Mouse (Mus musculus) heart, embryonic 15.5 days (tissue): ENCODE results near the gene Cog5. TPM values are rescaled to one million over a fixed set of nuclear protein-coding genes. Genes with fewer than 3 reads are reported as not detected.

Experiments used
- ATAC-seq: fragments of 200-750 bp; cut with Nextera tagmentation; replicated peaks from 2 replicates; pipeline ENCODE4 v1.8.0; 2017; ENCODE audit warnings: low read depth, moderate TSS enrichment; ENCODE audit not compliant: insufficient number of reproducible peaks, insufficient read depth, low FRiP score
- H3K27ac ChIP-seq: fragments of 300-500 bp; sonication (generic); 2 replicates; pipeline ENCODE4 v1.5.1; 2015; ENCODE audit warnings: mild to moderate bottlenecking, inconsistent platforms
- H3K27me3 ChIP-seq: fragments of 300-500 bp; sonication (generic); 2 replicates; pipeline ENCODE4 v1.6.1; 2015; ENCODE audit warnings: inconsistent platforms
- H3K36me3 ChIP-seq: fragments of 300-500 bp; sonication (generic); 2 replicates; pipeline ENCODE4 v1.6.1; 2015; ENCODE audit warnings: mild to moderate bottlenecking, inconsistent platforms
- H3K4me1 ChIP-seq: fragments of 300-500 bp; sonication (generic); replicated peaks from 2 replicates; pipeline ENCODE4 v1.6.1; 2015; ENCODE audit warnings: inconsistent platforms
- H3K4me2 ChIP-seq: fragments of 300-500 bp; sonication (generic); 2 replicates; pipeline ENCODE4 v1.6.1; 2015; ENCODE audit warnings: inconsistent platforms, mild to moderate bottlenecking, moderate library complexity
- H3K4me3 ChIP-seq: fragments of 300-500 bp; sonication (generic); 2 replicates; pipeline ENCODE4 v1.5.1; 2015; ENCODE audit warnings: mild to moderate bottlenecking, inconsistent platforms
- H3K9ac ChIP-seq: fragments of 300-500 bp; sonication (generic); 2 replicates; pipeline ENCODE4 v1.6.1; 2015; ENCODE audit warnings: mild to moderate bottlenecking, inconsistent platforms
- H3K9me3 ChIP-seq: fragments of 300-500 bp; sonication (generic); replicated peaks from 2 replicates; pipeline ENCODE4 v1.6.1; 2016; ENCODE audit warnings: inconsistent platforms
- WGBS: fragments of 180-500 bp; shearing (Covaris S2); methylation state at CpG from one replicate; pipeline ENCODE4 v1.1.7; 2015; ENCODE audit warnings: mixed read lengths; 5-methylcytosine and 5-hydroxymethylcytosine counted together
- polyA plus RNA-seq: library from polyadenylated mRNA; unstranded; fragments of >200 nt; fragmentation: Nextera tagmentation; extraction: Ambion mirVana; gene quantifications from 2 replicates; pipeline ENCODE4 v1.2.1, GENCODE M21; 2015

Gene Cog5
- polyA plus RNA-seq, 1 experiment from 2014 or later = 24.1 TPM

DNA sequence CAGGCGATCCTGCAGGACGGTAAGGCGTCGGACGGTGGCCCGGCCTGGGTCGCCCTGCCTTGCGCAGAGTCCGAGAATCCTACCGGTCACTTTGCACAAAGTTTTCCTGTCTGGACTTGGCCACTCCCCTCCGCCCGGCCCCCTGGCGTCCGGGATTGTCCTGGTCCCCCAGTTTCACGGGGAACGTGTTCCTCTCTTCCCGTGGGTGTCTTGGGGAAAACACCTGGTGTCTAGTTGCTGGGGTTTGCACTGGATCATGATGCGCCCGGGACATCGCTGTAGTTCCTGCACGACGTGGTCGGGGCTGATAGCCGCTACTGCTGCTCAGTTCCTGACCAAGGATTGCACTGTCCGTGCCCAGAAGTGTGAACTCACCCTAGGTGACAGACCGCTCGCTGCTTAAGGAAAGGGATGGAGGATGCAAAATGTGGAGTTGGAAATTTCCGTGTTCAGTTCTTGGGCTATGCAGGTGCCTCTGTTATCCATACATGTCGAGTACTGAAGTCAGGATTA lies 352 bp downstream of the Cog5 start:
- H3K36me3 ChIP-seq = peaks cover 4% of the 10 kb centered on the region; the same call in 1 of the 2 replicates
- peak overlapping the region; percentile 69 for H3K9ac ChIP-seq
- H3K4me3 ChIP-seq = peak overlapping the region; percentile 78
- peak overlapping the region; percentile 60 for H3K4me2 ChIP-seq
- peak; percentile 85 for ATAC-seq
- H3K9me3 ChIP-seq = no peaks in the 10 kb centered on the region
- peaks cover 11% of the 10 kb centered on the region for H3K4me1 ChIP-seq
- under 1% methylated on average over 29 of the region's 29 CpGs for WGBS
- no peaks in the 10 kb centered on the region for H3K27me3 ChIP-seq
- H3K27ac ChIP-seq = peak overlapping the region; percentile 86

DNA sequence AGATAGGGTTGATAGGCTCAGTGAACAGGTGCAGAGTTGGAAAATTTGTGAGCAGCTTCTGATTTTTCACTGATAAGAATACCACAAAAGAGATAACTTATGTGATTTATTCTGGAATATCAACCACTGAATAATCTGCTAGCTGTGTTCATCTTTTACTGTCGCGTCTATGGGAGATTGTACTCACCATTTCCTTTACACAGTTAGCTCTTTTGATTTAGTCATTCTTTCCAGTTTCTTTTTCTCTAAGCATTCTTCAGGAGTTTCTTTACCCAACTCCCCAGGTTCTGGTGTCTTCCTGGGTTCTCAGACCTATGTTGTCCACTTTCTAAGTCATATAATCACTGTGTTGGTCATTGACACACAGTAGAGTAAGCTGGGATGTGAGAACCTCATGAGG lies 2.2 kb downstream of the Cog5 start:
- Histone ChIP-seq H3K27me3 (no peaks in the 10 kb centered on the region), H3K4me1 (peaks cover 11% of the 10 kb centered on the region), H3K4me2 (no peak overlapping the region), H3K27ac (no peak overlapping the region), H3K36me3 (peaks cover 2% of the 10 kb centered on the region; the same call in 1 of the 2 replicates), H3K4me3 (no peak overlapping the region), H3K9me3 (no peaks in the 10 kb centered on the region), H3K9ac (no peak overlapping the region)
- no peak for ATAC-seq
- 93% methylated on average over 2 of the region's 2 CpGs for WGBS

DNA sequence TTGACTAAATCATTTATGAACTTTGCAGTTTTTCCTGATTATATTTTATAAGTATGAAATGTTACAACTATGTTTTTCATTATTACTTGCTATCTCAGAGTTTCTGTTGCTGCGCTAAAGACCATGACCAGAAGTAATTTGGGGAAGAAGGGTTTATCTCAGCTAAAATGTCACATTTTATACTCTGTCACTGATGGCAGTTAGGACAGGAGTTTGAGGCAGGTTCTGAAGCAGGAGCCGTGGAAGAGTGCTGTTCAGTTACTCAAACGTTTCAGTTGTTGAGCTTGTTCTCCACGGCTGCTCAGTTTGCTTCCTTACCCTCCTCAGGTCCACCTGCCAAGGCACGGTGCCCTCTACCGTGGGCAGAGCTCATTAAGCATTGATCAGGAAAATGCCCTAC lies 11.3 kb downstream of the Cog5 start:
- H3K36me3 ChIP-seq = peaks cover 35% of the 10 kb centered on the region

DNA sequence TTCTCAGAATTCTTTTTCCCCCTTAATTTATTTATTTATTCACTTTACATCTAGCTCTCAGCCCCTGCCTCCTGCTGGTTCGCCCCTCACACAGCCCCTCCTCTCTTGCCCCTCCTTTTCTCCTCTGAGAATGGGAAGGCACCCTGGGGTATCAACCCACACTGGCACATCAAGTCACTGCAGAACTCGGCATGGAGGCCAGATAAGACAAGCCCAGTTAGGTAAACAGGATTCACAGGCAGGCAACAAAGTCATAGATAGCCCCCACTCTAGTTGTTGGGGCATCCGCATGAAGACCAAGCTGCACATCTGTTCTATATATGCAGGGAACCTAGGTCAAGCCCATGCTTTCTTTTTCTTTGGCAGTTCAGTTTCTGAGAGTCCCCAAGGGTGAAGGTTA lies 12.5 kb downstream of the Cog5 start:
- Histone ChIP-seq H3K27ac (no peak overlapping the region), H3K9ac (no peak overlapping the region), H3K4me3 (no peak overlapping the region), H3K4me1 (no peaks in the 10 kb centered on the region), H3K9me3 (no peaks in the 10 kb centered on the region), H3K4me2 (no peak overlapping the region), H3K27me3 (no peaks in the 10 kb centered on the region), H3K36me3 (peaks cover 32% of the 10 kb centered on the region)
- ATAC-seq = no peak
- 63% methylated on average over 3 of the region's 3 CpGs for WGBS

More for the DNA sequence above, 11.3 kb downstream of the Cog5 start:
- H3K9me3 ChIP-seq = no peaks in the 10 kb centered on the region
- H3K4me1 ChIP-seq = no peaks in the 10 kb centered on the region
- no peak overlapping the region for H3K27ac ChIP-seq
- ATAC-seq = no peak
- H3K4me2 ChIP-seq = no peak overlapping the region
- 73% methylated on average over 6 of the region's 6 CpGs for WGBS
- H3K9ac ChIP-seq = no peak overlapping the region
- H3K27me3 ChIP-seq = no peaks in the 10 kb centered on the region
- no peak overlapping the region for H3K4me3 ChIP-seq

DNA sequence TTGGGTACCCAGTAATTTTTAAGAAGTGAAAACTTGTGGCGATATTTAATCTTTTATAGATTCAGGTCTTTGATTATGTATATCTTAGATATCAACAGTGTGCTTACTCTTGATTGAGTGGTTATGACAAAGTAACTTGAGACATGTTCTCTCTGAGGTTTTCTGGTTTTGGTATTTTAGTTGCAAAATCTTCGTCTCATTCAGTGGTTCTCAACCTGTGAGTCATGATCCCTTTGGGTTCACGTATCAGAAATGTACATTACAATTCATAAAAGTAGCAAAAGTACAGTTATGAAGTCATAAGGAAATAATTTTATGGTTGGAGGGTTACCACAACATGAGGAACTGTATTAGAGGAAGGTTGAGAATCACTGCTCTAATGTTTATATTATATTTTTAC lies 32.0 kb downstream of the Cog5 start:
- H3K27ac ChIP-seq = no peak overlapping the region
- no peaks in the 10 kb centered on the region for H3K4me1 ChIP-seq
- no peak overlapping the region for H3K9ac ChIP-seq
- H3K4me3 ChIP-seq = no peak overlapping the region
- 0 out of 2 replicates have a peak, but pooled peaks cover 8% of the 10 kb centered on the region for H3K36me3 ChIP-seq
- no peak overlapping the region for H3K4me2 ChIP-seq
- WGBS = 91% methylated on average over 3 of the region's 3 CpGs
- H3K9me3 ChIP-seq = no peaks in the 10 kb centered on the region
- H3K27me3 ChIP-seq = no peaks in the 10 kb centered on the region
- ATAC-seq = no peak

DNA sequence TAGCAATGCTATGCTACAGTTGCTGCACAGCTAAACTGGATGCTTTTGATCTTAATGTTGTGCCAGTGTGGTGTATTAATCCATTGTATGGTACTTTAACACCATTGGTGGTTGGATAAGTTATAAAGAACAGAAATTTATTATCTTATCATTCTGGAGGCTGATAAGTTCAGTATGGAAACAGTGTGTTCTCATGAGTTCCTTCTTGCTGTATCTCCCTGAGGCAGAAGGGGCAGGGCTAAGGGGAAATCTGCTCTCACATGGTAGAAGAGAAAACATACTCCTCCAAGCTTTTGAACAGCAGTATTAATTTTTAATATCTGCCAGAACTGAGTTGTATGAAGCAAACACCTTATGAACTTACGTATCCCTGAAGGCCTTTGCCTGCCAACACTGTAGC lies 38.6 kb downstream of the Cog5 start:
- H3K27ac ChIP-seq = no peak overlapping the region
- no peak overlapping the region for H3K4me2 ChIP-seq
- H3K9ac ChIP-seq = no peak overlapping the region
- H3K9me3 ChIP-seq = peaks cover 4% of the 10 kb centered on the region; the same call in 1 of the 2 replicates
- no peak for ATAC-seq
- 67% methylated on average over 1 of the region's 1 CpGs for WGBS
- H3K4me3 ChIP-seq = no peak overlapping the region
- H3K27me3 ChIP-seq = no peaks in the 10 kb centered on the region
- H3K4me1 ChIP-seq = peaks cover 5% of the 10 kb centered on the region
- peaks cover 9% of the 10 kb centered on the region for H3K36me3 ChIP-seq

DNA sequence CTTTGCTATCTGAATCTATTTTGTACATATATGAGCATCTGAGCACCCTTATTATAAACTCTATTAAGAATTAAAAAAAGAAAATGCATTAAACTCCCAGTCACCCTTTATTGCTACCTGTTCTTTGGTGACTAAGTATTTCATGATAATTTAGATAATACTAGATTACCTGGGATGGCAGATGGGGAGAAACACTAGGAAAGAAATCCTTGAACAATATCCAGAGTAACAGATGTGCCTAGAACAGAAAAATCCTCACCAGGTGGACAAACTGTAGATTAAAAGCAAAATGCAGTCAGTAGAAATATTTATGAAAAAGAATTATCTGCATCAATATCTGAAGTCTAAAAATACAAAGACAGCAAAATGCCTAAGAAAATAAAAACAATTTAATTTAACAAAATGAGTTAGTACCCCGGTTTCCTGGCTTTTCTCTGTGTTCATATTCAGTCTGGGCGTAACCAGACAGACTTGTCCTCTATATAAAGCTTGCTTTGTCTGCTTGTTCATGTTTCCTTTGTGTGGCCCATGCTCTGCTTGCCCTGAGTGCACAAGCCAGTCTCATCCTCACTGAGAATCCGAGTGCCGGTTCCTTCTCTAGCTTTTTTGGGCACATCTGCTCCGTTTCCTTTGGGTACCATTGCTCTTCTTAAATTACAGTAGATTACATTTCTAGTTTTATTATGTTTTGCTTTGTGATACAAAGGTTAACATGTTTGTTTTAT lies 46.1 kb downstream of the Cog5 start:
- Histone ChIP-seq H3K4me2 (no peak overlapping the region), H3K4me3 (no peak overlapping the region), H3K27ac (0 out of 2 replicates have a peak overlapping the region, but pooled peaks have one; percentile 26), H3K9ac (no peak overlapping the region; the same call in 1 of the 2 replicates), H3K36me3 (peaks cover 9% of the 10 kb centered on the region), H3K4me1 (peaks cover 4% of the 10 kb centered on the region), H3K27me3 (no peaks in the 10 kb centered on the region), H3K9me3 (peaks cover 4% of the 10 kb centered on the region; the same call in 1 of the 2 replicates)
- no peak for ATAC-seq
- WGBS = 66% methylated on average over 5 of the region's 5 CpGs

DNA sequence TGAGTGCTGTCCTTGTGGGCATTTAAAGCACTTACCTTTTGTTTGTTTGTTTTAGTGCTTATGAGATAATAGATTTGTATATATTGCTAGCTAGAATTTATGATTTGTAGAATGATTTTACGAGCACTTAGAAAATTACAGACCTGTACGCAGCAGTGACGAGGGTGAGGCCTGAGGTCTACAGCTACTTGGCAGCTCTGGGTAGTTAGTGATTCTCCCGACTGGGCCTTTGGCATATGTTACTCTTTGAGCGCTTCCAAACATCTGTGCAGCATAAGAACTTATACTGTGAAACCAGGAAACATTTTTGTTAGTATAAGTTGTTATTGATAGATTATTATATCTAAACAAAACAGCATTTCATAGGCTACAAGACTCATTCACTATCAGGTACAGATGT lies 46.7 kb downstream of the Cog5 start:
- Histone ChIP-seq H3K4me3 (no peak overlapping the region), H3K9me3 (peaks cover 4% of the 10 kb centered on the region; the same call in 1 of the 2 replicates), H3K9ac (no peak overlapping the region), H3K4me1 (peaks cover 4% of the 10 kb centered on the region), H3K4me2 (no peak overlapping the region), H3K27ac (peak overlapping the region; percentile 26; the same call in 1 of the 2 replicates), H3K36me3 (peaks cover 9% of the 10 kb centered on the region), H3K27me3 (no peaks in the 10 kb centered on the region)
- no peak for ATAC-seq
- WGBS = 69% methylated on average over 5 of the region's 5 CpGs

DNA sequence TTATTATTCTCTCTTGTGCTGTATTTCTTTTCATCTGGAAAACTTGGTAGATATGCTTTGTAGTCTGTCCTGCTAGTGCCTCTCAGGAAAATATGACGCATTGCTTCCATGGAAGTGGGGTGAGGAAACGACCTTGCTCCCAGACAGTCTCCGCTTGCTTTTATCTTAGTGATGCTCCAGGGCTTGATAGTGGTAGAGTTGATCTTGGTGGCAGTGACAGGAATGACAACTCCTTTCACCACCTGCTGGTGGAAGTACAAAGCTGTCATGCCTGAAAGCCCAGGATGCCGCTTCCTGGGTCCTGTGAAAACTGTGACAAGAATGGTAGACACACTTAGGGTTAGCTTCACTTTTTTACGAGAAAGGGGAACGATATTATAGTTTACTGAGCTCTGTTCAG lies 49.2 kb downstream of the Cog5 start:
- WGBS = 37% methylated on average over 6 of the region's 6 CpGs
- Histone ChIP-seq H3K9ac (no peak overlapping the region), H3K36me3 (no peaks in the 10 kb centered on the region), H3K4me2 (peak overlapping the region; percentile 32), H3K9me3 (no peaks in the 10 kb centered on the region), H3K27me3 (no peaks in the 10 kb centered on the region), H3K4me1 (peaks cover 4% of the 10 kb centered on the region), H3K4me3 (no peak overlapping the region), H3K27ac (peak overlapping the region; percentile 74)
- ATAC-seq = peak; percentile 86

DNA sequence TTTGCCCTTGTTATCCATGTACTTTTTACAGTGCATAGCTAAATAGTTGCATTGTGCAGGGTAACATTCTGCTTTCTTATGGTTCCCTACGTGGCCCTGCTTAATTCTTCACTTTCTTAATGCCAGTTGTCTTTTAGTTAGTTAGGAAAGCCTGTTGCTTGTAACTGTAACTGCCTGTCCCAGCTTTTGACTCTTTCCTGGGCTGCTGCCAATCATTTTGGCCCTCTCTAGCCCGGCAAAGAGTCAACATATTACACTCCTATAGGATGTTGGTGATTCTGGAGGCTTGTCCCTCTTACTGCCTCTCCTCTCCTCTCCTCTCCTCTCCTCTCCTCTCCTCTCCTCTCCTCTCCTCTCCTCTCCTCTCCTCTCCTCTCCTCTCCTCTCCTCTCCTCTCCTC lies 51.5 kb downstream of the Cog5 start:
- Histone ChIP-seq H3K4me2 (no peak overlapping the region), H3K9me3 (no peaks in the 10 kb centered on the region), H3K27me3 (no peaks in the 10 kb centered on the region), H3K4me3 (no peak overlapping the region), H3K9ac (no peak overlapping the region), H3K36me3 (no peaks in the 10 kb centered on the region), H3K27ac (peak overlapping the region; percentile 63), H3K4me1 (peaks cover 6% of the 10 kb centered on the region)
- 26% methylated on average over 2 of the region's 2 CpGs for WGBS
- ATAC-seq = no peak

DNA sequence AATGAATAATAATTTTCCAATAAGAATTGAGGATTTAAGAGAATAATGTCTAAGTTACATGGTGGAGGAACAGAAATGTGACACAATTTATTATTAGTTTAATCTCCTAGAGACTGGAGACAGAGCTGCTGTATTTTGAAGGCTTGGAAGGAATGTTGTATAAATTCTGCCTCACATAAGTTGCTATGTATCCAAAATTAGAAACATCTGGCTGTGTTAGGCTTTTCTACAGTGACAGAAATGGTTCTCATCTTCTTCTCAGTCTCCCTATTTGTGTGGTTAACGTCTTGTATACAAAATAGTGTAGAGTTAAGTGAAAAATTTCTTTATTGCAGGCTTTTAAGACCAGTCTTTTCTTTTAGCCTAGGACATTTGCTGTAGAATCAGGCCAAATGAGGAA lies 52.9 kb downstream of the Cog5 start:
- Histone ChIP-seq H3K9ac (no peak overlapping the region), H3K9me3 (no peaks in the 10 kb centered on the region), H3K4me1 (peaks cover 6% of the 10 kb centered on the region), H3K4me3 (no peak overlapping the region), H3K27me3 (no peaks in the 10 kb centered on the region), H3K27ac (peak overlapping the region; percentile 75), H3K4me2 (0 out of 2 replicates have a peak overlapping the region, but pooled peaks have one; percentile 15), H3K36me3 (no peaks in the 10 kb centered on the region)
- WGBS = 51% methylated on average over 1 of the region's 1 CpGs
- no peak for ATAC-seq

DNA sequence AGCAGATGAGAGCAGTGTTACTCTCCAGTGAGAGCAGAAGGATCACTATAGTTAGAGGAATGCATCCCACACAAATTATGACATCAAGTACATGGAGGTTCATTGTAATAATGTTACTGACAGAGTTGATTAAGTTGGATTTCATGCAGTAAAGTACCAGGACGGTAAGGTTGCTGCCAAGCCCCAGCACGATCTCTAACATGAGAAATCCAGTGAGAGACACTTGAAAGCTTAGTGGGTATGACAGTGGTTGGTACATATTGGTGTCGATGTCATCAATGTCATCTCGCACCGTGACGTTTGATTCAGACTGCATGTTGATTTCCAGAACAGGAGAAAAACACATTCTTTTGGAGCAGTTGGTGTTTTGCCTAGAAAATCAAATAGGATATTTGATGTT lies 55.0 kb downstream of the Cog5 start:
- no peaks in the 10 kb centered on the region for H3K9me3 ChIP-seq
- no peak for ATAC-seq
- no peaks in the 10 kb centered on the region for H3K36me3 ChIP-seq
- H3K9ac ChIP-seq = no peak overlapping the region
- no peaks in the 10 kb centered on the region for H3K27me3 ChIP-seq
- peak overlapping the region; percentile 19 for H3K4me2 ChIP-seq
- H3K27ac ChIP-seq = peak overlapping the region; percentile 44; the same call in 1 of the 2 replicates
- H3K4me1 ChIP-seq = peaks cover 2% of the 10 kb centered on the region
- 65% methylated on average over 6 of the region's 6 CpGs for WGBS
- H3K4me3 ChIP-seq = no peak overlapping the region
